Mouse (Mus musculus) embryo, embryonic 11.5 days (tissue): Measurements from ENCODE around the gene Cd4.

ENCODE experiments used
- DNase-seq: peaks from one replicate; pipeline ENCODE4 v3.0.0-alpha.2; 2012; ENCODE audit warnings: low read depth, low spot score

Cd4 gene

DNA sequence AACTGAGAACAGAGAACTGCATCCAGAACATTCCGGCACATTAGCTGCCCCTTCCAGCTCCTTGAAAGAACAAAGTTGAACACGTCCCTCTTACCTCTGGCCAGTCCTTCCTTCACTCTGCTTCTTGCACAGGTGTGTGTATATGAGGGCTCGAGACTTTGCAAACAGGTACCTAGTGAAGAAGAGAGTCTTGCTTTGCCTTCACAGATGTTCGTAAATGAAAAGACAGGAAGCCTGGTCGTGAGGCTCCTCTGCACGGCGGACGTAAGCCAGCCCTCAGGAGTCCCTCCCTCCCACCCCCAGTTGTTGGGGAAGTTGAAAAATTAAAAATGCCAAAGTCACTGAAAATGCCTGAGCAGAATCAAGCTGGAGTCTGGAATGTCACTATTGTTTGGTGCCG is at the start of gene Cd4:
TSS of gene Cd4 (minus strand) at position 236 of the 400 bp plus-strand sequence.
- DNase-seq, result no peak

DNA sequence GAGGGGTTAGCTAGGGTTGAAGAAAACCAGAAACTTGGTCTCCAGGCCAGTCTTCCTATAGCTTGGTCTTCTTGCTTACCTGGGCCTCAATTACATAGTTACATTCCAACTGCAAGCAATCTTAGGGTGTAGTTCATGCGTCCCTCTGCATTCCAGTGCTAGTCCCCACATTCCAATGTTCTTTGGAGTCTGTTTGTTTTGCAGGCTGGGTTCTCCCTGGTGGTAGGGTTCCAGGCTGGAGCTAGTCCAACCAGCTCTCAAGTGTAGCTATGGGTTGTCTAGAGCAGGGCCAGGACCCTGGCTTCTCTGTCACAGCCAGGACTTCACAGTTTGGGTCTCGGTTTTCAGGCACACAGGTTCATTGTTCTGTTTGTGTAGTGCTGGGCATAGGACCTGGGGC is 49.5 kb upstream of the Cd4 start:
- DNase-seq, result no peak

DNA sequence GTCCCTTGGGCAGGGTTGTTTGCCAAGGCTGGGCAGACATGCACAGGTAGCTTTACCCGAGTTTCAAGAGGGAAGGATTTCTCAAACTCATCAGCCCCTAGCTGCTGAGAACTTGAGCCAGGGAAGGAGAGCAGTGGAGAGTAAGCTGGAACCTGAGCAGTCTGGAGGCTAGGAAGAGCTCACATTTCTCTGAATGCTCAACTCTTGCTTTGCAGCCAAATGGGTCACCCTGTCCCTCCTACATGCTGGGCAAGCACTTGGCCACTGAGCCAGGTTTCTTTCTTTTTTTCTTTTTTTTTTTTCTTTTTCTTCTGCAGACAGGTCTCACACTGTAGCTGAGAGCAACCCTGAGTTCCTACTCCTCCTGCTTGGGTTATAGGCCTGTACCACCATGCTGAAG is 48.7 kb upstream of the Cd4 start:
- DNase-seq, result no peak

DNA sequence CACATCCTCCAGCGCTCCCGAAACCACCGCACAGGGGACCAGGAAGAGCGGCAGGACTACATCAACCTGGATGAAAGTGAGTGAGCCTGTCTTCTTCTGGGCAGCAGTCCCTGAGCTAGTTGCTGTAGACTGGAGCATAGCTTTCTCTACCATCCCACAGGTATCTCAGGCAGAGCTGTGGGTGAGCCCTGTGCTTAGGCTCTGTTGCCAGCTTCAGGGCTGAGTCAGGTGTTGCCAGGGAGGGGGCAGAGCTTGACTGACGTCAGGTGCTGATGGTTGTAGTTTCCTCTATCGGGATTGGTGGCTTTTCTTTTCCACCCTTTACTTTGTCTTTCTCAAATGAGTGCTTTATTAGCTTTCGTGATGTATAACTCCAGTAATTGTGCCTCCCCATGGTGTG is 46.6 kb upstream of the Cd4 start:
- no peak for DNase-seq

DNA sequence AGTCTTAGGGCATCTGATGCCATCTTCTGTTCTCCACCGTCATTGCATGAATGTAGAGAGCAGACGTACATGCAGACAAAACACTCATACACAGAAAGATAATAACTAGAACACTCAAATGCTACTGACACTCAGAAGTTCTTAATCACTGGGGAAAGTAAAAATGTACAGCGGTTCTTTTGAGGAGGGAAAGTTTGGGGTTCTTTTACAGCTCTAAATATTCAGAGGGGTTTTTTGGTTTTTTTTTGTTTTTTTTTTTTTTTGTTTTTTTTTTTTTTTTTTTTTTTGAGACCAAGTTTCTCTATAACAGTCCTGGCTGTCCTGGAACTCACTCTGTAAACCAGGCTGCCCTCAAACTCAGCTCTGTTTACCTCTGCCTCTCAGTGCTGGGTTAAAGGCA is 45.1 kb upstream of the Cd4 start:
- DNase-seq, result no peak

DNA sequence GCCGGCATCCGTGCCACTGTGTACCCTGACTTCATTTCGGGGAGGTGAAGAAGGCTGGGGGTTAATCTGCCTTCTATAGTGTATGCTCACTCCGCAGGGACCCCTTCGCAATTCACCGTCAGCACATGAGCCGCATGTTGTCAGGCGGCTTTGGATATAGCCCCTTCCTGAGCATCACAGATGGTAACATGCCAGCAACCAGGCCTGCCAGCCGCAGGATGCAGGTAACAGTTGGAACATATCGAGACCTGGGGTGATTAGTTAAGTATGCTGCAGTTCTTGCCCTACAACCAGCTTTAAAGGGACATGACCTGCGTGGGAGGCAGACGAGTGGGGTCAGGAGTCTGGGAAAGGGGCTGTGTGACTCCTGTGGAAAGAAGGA is 44.3 kb upstream of the Cd4 start:
- DNase-seq, result no peak

DNA sequence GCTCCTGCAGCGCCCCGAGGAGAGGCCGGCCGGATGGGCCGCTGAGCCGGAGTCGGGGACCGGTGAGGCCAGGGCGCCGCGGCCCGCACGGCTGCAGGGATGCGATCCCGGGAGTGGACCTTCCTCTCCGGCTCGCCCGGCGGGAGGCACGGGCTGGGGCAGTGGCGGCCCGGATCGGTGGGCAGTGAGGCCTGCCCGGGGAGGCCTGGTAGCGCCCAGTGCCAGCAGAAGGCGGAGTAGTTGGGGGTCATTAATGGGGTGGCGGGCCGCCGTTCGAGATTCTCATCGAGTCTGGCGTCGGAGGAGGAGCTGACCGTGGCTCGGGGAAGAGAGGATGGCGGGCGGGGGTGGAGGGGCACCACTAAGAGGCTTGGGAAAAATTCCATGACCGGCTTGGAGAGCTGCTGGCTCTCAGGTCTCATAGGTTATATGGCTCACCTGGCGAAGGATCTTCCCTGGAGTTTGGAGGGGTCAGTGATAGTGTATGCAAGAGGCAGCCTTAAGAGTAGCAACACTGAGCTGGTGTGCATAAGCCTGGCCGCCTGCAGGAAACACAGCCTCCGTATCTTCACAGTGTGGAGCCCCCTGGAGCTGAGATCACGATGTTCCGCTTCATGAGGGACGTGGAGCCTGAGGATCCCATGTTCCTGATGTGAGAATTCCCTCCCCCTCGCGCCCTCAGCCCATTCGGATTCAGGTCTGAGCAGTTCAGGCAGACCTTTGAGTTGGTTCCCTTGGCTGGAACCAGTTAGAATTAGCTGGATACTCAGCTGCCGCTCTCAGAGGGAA is 43.7 kb upstream of the Cd4 start:
- no peak for DNase-seq

- peak; percentile 98 for DNase-seq
These were observed 42.9 kb upstream of the Cd4 start, which contains the start of gene Mlf2 for GRCm38 (mm10) chr6:124930754-124931524. TSS of gene Mlf2 (plus strand) at chr6:124931386.

DNA sequence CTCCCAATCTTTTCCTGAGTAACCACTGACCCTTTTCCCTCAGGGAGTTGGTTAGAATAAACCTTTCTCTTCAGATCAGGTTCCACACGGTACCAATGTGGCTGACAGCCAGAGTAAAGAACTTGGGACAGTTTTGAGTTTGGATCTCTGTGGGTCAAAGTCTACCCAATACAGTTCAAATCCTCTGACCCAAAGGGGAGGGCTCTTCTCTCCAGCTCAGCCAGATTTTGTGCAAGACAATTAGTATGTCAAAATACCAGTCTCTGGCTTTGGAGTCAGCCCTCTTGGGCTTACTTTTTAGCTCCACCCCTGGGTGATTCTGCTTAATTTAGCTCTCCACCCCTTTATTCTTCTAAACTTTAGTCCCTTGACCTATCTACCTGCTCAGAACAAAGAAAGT is 42.2 kb upstream of the Cd4 start:
- no peak for DNase-seq

- no peak for DNase-seq
These were observed 37.9 kb upstream of the Cd4 start for GRCm38 (mm10) chr6:124925941-124926340.

DNA sequence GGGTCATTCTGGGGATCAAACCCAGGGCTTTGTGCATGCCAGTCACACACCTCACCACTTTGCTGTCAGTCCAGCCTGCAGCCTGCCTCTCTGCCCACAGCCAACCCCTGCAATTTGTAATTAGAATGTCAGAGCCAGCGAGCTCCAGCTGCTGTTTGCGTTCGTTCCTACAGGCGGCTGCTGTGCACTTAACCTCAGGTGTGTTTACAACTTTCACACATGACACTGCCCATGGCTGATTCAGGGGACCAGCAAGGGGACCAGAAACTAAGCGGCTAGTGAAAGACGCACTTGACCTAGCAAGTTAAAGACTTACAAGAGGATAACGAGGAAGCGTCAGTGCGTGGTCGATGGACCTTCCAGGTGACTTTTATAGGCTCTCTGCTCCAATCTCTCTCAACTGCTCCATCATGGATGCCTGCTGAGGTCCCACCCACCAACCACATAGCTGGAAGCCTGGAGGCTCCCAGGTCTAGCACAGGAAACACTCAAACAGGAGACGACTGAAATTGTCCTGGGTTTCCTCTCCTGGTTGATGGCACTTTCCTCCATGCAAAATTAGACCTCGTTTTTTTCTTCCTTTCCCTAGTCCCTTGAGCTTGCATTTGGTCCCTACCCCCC is 37.3 kb upstream of the Cd4 start:
- no peak for DNase-seq

- DNase-seq, result no peak
These were observed 33.5 kb upstream of the Cd4 start for GRCm38 (mm10) chr6:124921539-124921938.

DNA sequence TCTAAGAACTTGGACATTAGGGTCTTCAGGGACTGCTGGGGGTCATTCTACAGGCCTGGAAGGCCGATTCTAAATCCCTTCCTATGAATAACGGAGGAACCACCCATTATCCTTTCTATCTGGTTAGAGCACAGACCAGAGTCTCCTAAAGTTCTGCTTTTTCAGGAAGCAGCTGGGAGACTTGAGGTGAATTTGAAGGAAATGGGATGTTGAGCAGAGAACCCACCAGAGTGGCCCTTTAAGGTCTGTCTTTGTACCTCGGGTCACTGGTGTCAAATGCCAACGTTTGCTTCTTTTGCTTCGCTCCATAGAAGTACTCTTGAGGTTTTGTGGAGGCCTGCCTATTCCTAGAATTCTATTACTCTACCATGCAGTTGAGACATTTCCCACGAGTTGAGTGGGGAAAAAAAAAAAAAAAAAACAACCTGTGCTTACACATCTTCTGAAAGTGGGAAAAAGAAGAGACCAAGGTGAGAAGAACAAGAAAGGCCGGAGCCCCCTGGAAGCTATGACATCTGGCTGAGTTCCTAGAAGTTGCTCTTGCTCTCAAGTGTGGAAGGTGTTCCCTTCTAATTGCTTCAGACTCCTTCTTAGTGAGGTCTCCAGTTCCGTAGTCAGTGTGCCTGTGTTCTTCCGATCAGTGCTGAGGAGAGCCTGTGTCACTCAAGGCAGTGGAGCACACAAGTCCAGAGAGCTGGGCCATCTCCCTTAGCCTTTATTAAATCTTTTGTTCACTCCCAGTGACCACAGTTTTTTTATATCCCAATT is 32.5 kb upstream of the Cd4 start:
- DNase-seq, result no peak

DNA sequence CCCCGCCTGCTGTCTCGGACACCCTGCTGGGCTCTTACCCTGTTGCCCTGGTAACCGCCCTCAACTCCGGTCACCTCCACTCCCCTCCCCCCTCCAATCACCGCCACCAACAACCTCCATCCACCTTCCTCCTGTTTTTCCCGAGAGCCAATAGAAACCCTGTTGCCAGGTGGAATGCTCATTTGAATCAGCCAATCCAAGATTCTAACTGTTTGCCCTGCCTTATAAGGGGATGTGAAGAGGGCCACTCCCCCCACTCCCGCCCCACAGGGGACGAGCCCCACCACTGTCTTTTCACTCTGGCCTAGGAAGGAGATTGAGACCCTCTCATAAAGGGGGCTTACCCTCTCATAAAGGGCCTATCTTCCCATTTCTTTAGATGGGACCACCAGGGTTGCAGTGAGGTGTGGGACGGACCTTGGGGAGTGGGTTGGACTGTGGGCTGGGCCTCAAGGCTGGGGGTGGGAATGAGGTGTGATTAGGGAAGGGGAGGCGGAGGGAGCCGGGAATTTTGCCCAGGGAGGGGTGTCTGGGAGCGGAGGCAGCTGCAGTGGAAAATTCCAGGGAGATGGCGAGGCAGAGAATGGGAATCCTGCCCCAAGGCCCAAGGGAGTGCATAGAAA is 31.8 kb upstream of the Cd4 start, which contains the start of gene Ptms:
TSS of gene Ptms (minus strand) at position 409 of the 623 bp plus-strand sequence.
- peak; percentile 92 for DNase-seq

- DNase-seq, result no peak
These were observed 31.0 kb upstream of the Cd4 start for GRCm38 (mm10) chr6:124918890-124919627.

DNA sequence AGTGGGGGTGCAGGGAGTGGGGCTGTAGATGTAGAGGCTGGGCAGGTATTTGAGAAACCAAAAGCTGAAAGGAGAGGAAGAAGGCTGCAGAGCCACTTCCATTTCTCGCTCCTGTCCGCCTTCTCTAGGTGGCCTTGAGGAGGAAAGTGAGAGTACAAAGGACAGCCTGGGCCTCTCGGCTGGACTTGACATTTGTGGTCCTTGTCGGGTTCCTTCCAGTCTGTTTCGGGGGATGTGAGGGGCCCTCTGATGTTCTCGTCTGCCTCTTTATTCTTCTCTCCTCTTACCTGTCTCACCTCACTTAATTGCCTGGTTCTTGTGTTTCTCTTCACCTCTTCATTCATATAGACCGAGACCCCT is 30.3 kb upstream of the Cd4 start:
- no peak for DNase-seq

GRCm38 (mm10) chr6:124917518-124918330 is 29.7 kb upstream of the Cd4 start:
- DNase-seq, result peak; percentile 82

GRCm38 (mm10) chr6:124916695-124917517 is 28.9 kb upstream of the Cd4 start:
- DNase-seq, result peak; percentile 79
